Mouse (Mus musculus) kidney, adult 18-20 months (tissue): ENCODE results near the gene Lhb.
A peak's percentile ranks its signal among the peaks of the same experiment; 100 is the strongest.
"Not testable (repeated sequence)": the region's sequence is repeated elsewhere in the genome, so short reads cannot be mapped to it uniquely, and the experiment has no call there.

Experiments
- DNase-seq: peaks from one replicate; pipeline ENCODE4 v3.0.0; 2021

Gene Lhb

GRCm38 (mm10) chr7:45455932-45456696, 35.5 kb downstream of the Lhb start:
- DNase-seq = no peak

GRCm38 (mm10) chr7:45456721-45457203, 36.1 kb downstream of the Lhb start:
- DNase-seq = no peak

GRCm38 (mm10) chr7:45457204-45458060, 36.8 kb downstream of the Lhb start:
- DNase-seq = peak; percentile 71

GRCm38 (mm10) chr7:45458748-45459563, 38.3 kb downstream of the Lhb start:
- peak; percentile 79 for DNase-seq

GRCm38 (mm10) chr7:45459564-45460140, 39.0 kb downstream of the Lhb start, which contains the start of gene Ftl1:
Ftl1 (minus strand) TSS chr7:45459884.
- peak; percentile 96 for DNase-seq

- peak; percentile 71 for DNase-seq
Observed at GRCm38 (mm10) chr7:45460377-45460776, 39.8 kb downstream of the Lhb start.

- DNase-seq = peak; percentile 81
Observed at GRCm38 (mm10) chr7:45460860-45461314, 40.3 kb downstream of the Lhb start.

GRCm38 (mm10) chr7:45461326-45461725, 40.7 kb downstream of the Lhb start:
- no peak for DNase-seq

GRCm38 (mm10) chr7:45461781-45462180, 41.2 kb downstream of the Lhb start:
- DNase-seq = no peak

GRCm38 (mm10) chr7:45462325-45462724, 41.7 kb downstream of the Lhb start:
- DNase-seq = no peak

- not testable (repeated sequence) for DNase-seq
Observed at GRCm38 (mm10) chr7:45462868-45463267, 42.2 kb downstream of the Lhb start.

GRCm38 (mm10) chr7:45463987-45464778, 43.6 kb downstream of the Lhb start:
- no peak for DNase-seq

- DNase-seq = no peak
Observed at GRCm38 (mm10) chr7:45465112-45465511, 44.5 kb downstream of the Lhb start.

GRCm38 (mm10) chr7:45465549-45465948, 44.9 kb downstream of the Lhb start:
- peak; percentile 42 for DNase-seq

- DNase-seq = peak; percentile 96
Observed at GRCm38 (mm10) chr7:45466283-45467089, 45.9 kb downstream of the Lhb start, which contains the start of gene Bax. Bax (minus strand) TSS chr7:45466898.

- no peak for DNase-seq
Observed at GRCm38 (mm10) chr7:45467090-45467670, 46.6 kb downstream of the Lhb start.

- DNase-seq = peak; percentile 85
Observed at GRCm38 (mm10) chr7:45470869-45471268, 50.2 kb downstream of the Lhb start.
